Mouse (Mus musculus) MEL (cell line): ENCODE measurements at regions not wholly inside any gene's neighbourhood (a gene's known extent, or its start where the extent isn't known, plus 50 kb on each side); places are given as distances from the start of the nearest gene placed in this dataset.

Experiments
- DNase-seq: peaks from one replicate; pipeline ENCODE4 v3.0.0; 2011; ENCODE audit warnings: low read depth, low spot score
- H3K27ac ChIP-seq: 2 replicates; pipeline ENCODE4 v1.5.1; 2012; ENCODE audit warnings: low read depth, mild to moderate bottlenecking, control low read depth, low read length, moderate library complexity; ENCODE audit not compliant: control insufficient read depth
- H3K27me3 ChIP-seq, 2 experiments: fragments of 150-350 bp in 1 of 2; sonication (generic) in 1 of 2; 2 replicates each; pipeline ENCODE4 v1.6.1; 2012; ENCODE audit warnings: low read length in 2 of 2, mild to moderate bottlenecking in 2 of 2, improper control_type of control experiment in 1 of 2, moderate library complexity in 1 of 2; ENCODE audit not compliant: insufficient read depth in 2 of 2, control insufficient read depth in 1 of 2
- H3K36me3 ChIP-seq, 2 experiments: 2 replicates each; pipeline ENCODE4 v1.6.1; 2012 to 2014; ENCODE audit warnings: low read length in 2 of 2, improper control_type of control experiment in 1 of 2, inconsistent platforms in 1 of 2, mild to moderate bottlenecking in 1 of 2; ENCODE audit not compliant: insufficient read depth in 2 of 2, control insufficient read depth in 1 of 2
- H3K4me1 ChIP-seq, 2 experiments: fragments of 150-350 bp in 1 of 2; sonication (generic) in 1 of 2; 2 replicates each; pipeline ENCODE4 v1.6.1; 2012; ENCODE audit warnings: low read length in 2 of 2, improper control_type of control experiment in 1 of 2, mild to moderate bottlenecking in 1 of 2; ENCODE audit not compliant: insufficient read depth in 2 of 2, control insufficient read depth in 1 of 2
- H3K4me3 ChIP-seq, 2 experiments: fragments of 150-350 bp in 1 of 2; sonication (generic) in 1 of 2; 2 replicates each; pipeline ENCODE4 v1.5.1; 2012; ENCODE audit warnings: low read depth in 2 of 2, low read length in 2 of 2, mild to moderate bottlenecking in 2 of 2, moderate library complexity in 2 of 2, control low read depth in 1 of 2, improper control_type of control experiment in 1 of 2; ENCODE audit not compliant: control insufficient read depth in 1 of 2, insufficient read depth in 1 of 2
- H3K79me2 ChIP-seq: 2 replicates; pipeline ENCODE4 v1.6.1; 2012; ENCODE audit warnings: mild to moderate bottlenecking, low read length, moderate library complexity; ENCODE audit not compliant: control insufficient read depth, poor library complexity, insufficient read depth
- H3K9ac ChIP-seq: 2 replicates; pipeline ENCODE4 v1.6.1; 2012; ENCODE audit warnings: low read depth, mild to moderate bottlenecking, control low read depth, low read length, moderate library complexity; ENCODE audit not compliant: control insufficient read depth, poor library complexity, severe bottlenecking
- H3K9me3 ChIP-seq: fragments of 150-350 bp; sonication (generic); replicated peaks from 2 replicates; pipeline ENCODE4 v1.6.1; 2012; ENCODE audit warnings: mild to moderate bottlenecking, low read length, improper control_type of control experiment, moderate library complexity; ENCODE audit not compliant: insufficient read depth
- BHLHE40 ChIP-seq: IDR thresholded peaks from 2 replicates; pipeline ENCODE4 v1.6.1; 2012; ENCODE audit warnings: low read depth, mild to moderate bottlenecking, inconsistent platforms, low read length, improper control_type of control experiment, borderline replicate concordance
- CHD1 ChIP-seq: IDR thresholded peaks from 2 replicates; pipeline ENCODE4 v1.6.1; 2012; ENCODE audit warnings: low read depth, mild to moderate bottlenecking, inconsistent platforms, low read length, improper control_type of control experiment
- CHD2 ChIP-seq: IDR thresholded peaks from 2 replicates; pipeline ENCODE4 v1.6.1; 2011; ENCODE audit warnings: low read length, improper control_type of control experiment
- CTCF ChIP-seq, 3 experiments: IDR thresholded peaks in 2 of 3; conservative IDR thresholded peaks in 1 of 3; 2 replicates each; pipeline ENCODE4 v1.5.1; 2011 to 2012; ENCODE audit warnings: low read length in 3 of 3, low read depth in 2 of 3, mild to moderate bottlenecking in 2 of 3, improper control_type of control experiment in 1 of 3, inconsistent platforms in 1 of 3, mixed read lengths in 1 of 3, moderate library complexity in 1 of 3; ENCODE audit not compliant: control insufficient read depth in 1 of 3, insufficient read depth in 1 of 3, poor library complexity in 1 of 3, severe bottlenecking in 1 of 3
- E2F4 ChIP-seq: IDR thresholded peaks from 2 replicates; pipeline ENCODE4 v1.6.1; 2011; ENCODE audit warnings: low read depth, low read length, improper control_type of control experiment, borderline replicate concordance
- ELF1 ChIP-seq: IDR thresholded peaks from 2 replicates; pipeline ENCODE4 v1.6.1; 2014; ENCODE audit warnings: low read depth, mild to moderate bottlenecking, inconsistent platforms, low read length, improper control_type of control experiment, moderate library complexity
- EP300 ChIP-seq, 2 experiments: IDR thresholded peaks; 2 replicates each; pipeline ENCODE4 v1.6.1; 2011; ENCODE audit warnings: improper control_type of control experiment in 2 of 2, low read length in 2 of 2, low read depth in 1 of 2, mild to moderate bottlenecking in 1 of 2
- GABPA ChIP-seq: IDR thresholded peaks from 2 replicates; pipeline ENCODE4 v1.6.1; 2012; ENCODE audit warnings: low read depth, mild to moderate bottlenecking, inconsistent platforms, low read length, improper control_type of control experiment, moderate library complexity
- HCFC1 ChIP-seq: IDR thresholded peaks from 2 replicates; pipeline ENCODE4 v1.6.1; 2012; ENCODE audit warnings: low read depth, mild to moderate bottlenecking, inconsistent platforms, low read length, improper control_type of control experiment, moderate library complexity
- JUND ChIP-seq: IDR thresholded peaks from 2 replicates; pipeline ENCODE4 v1.6.1; 2011; ENCODE audit warnings: low read depth, mild to moderate bottlenecking, improper control_type of control experiment, low read length
- KAT2A ChIP-seq: conservative IDR thresholded peaks from 2 replicates; pipeline ENCODE4 v1.6.1; 2012; ENCODE audit warnings: low read depth, low read length, improper control_type of control experiment, inconsistent platforms
- MAX ChIP-seq: IDR thresholded peaks from 2 replicates; pipeline ENCODE4 v1.6.1; 2011; ENCODE audit warnings: low read length, improper control_type of control experiment
- MXI1 ChIP-seq: IDR thresholded peaks from 2 replicates; pipeline ENCODE4 v1.6.1; 2011; ENCODE audit warnings: mild to moderate bottlenecking, low read depth, low read length, improper control_type of control experiment
- MYB ChIP-seq: IDR thresholded peaks from 2 replicates; pipeline ENCODE4 v1.6.1; 2011; ENCODE audit warnings: mild to moderate bottlenecking, low read depth, low read length, improper control_type of control experiment
- MYC ChIP-seq: IDR thresholded peaks from 2 replicates; pipeline ENCODE4 v1.6.1; 2011; ENCODE audit warnings: low read depth, mild to moderate bottlenecking, low read length, improper control_type of control experiment, moderate library complexity
- NELFE ChIP-seq: IDR thresholded peaks from 2 replicates; pipeline ENCODE4 v1.6.1; 2011; ENCODE audit warnings: low read depth, low read length, improper control_type of control experiment
- NRF1 ChIP-seq: IDR thresholded peaks from 2 replicates; pipeline ENCODE4 v1.6.1; 2014; ENCODE audit warnings: low read depth, mild to moderate bottlenecking, inconsistent platforms, low read length, improper control_type of control experiment, moderate library complexity; ENCODE audit not compliant: poor library complexity, insufficient read depth, severe bottlenecking
- POLR2A ChIP-seq, 2 experiments: IDR thresholded peaks; 2 replicates each; pipeline ENCODE4 v1.6.1; 2011 to 2012; ENCODE audit warnings: low read length in 2 of 2, mild to moderate bottlenecking in 2 of 2, control low read depth in 1 of 2, improper control_type of control experiment in 1 of 2, low read depth in 1 of 2, moderate library complexity in 1 of 2; ENCODE audit not compliant: control insufficient read depth in 1 of 2, insufficient read depth in 1 of 2, poor library complexity in 1 of 2
- RCOR1 ChIP-seq: IDR thresholded peaks from 2 replicates; pipeline ENCODE4 v1.6.1; 2012; ENCODE audit warnings: low read depth, mild to moderate bottlenecking, inconsistent platforms, low read length, improper control_type of control experiment
- SMC3 ChIP-seq: IDR thresholded peaks from 2 replicates; pipeline ENCODE4 v1.6.1; 2011; ENCODE audit warnings: low read depth, low read length, improper control_type of control experiment
- TAL1 ChIP-seq: IDR thresholded peaks from 2 replicates; pipeline ENCODE4 v1.6.1; 2012; ENCODE audit warnings: mild to moderate bottlenecking, inconsistent platforms, low read length, moderate library complexity, mixed read lengths
- TBP ChIP-seq: IDR thresholded peaks from 2 replicates; pipeline ENCODE4 v1.8.0; 2011; ENCODE audit warnings: low read depth, low read length, improper control_type of control experiment
- ZKSCAN1 ChIP-seq: IDR thresholded peaks from 2 replicates; pipeline ENCODE4 v1.6.1; 2012; ENCODE audit warnings: low read depth, mild to moderate bottlenecking, inconsistent platforms, low read length, improper control_type of control experiment, moderate library complexity
- ZNF384 ChIP-seq: IDR thresholded peaks from 2 replicates; pipeline ENCODE4 v1.6.1; 2012; ENCODE audit warnings: low read depth, mild to moderate bottlenecking, inconsistent platforms, low read length, improper control_type of control experiment

GRCm38 (mm10) chr16:27523527-27524121 is 135.0 kb downstream of the Ccdc50 start:
- H3K36me3 ChIP-seq = no peaks in the 10 kb centered on the region
- H3K4me1 ChIP-seq = no peaks in the 10 kb centered on the region
- H3K9ac ChIP-seq = no peak overlapping the region
- H3K27ac ChIP-seq = no peak overlapping the region
- no peak for DNase-seq
- H3K4me3 ChIP-seq = no peak overlapping the region
- no peaks in the 10 kb centered on the region for H3K9me3 ChIP-seq
- no peaks in the 10 kb centered on the region for H3K79me2 ChIP-seq
- H3K27me3 ChIP-seq = peaks cover 0 to 3% of the 10 kb centered on the region in 2 experiments; a peak in 1 of 4 replicates
- TF ChIP-seq CHD1 = no peak
- TF ChIP-seq E2F4 = no peak
- TF ChIP-seq ZKSCAN1 = no peak
- TF ChIP-seq POLR2A (IDR thresholded peaks at IDR 0.05; ENCODE audit: control insufficient read depth in 1 of 2, insufficient read depth in 1 of 2, low read depth in 1 of 2, low read length in 2 of 2, poor library complexity in 1 of 2) = no peak
- TF ChIP-seq SMC3 = no peak
- TF ChIP-seq NELFE = no peak
- TF ChIP-seq TBP = no peak
- no peak for TF ChIP-seq EP300 (IDR thresholded peaks at IDR 0.05; ENCODE audit: low read depth in 1 of 2, low read length in 2 of 2)
- no peak for TF ChIP-seq ELF1
- no peak for TF ChIP-seq KAT2A
- no peak for TF ChIP-seq TAL1
- TF ChIP-seq ZNF384 = no peak

- Histone ChIP-seq H3K27ac (no peak overlapping the region), H3K36me3 (no peaks in the 10 kb centered on the region), H3K27me3 (no peaks in the 10 kb centered on the region), H3K4me1 (no peaks in the 10 kb centered on the region)
- DNase-seq = no peak
- no peak for TF ChIP-seq BHLHE40
- no peak for TF ChIP-seq JUND
- TF ChIP-seq ELF1 = no peak
- TF ChIP-seq MAX = no peak
- TF ChIP-seq MYC = no peak
- TF ChIP-seq CTCF (IDR thresholded peaks at IDR 0.05 in 2 of 3, conservative IDR thresholded peaks at IDR 0.05 in 1 of 3; ENCODE audit: control insufficient read depth in 1 of 3, insufficient read depth in 1 of 3, low read depth in 2 of 3, low read length in 3 of 3, poor library complexity in 1 of 3, severe bottlenecking in 1 of 3) = no peak
- no peak for TF ChIP-seq TBP
- TF ChIP-seq NELFE = no peak
- TF ChIP-seq GABPA = no peak
- no peak for TF ChIP-seq MYB
- TF ChIP-seq CHD2 = no peak
- no peak for TF ChIP-seq EP300 (IDR thresholded peaks at IDR 0.05; ENCODE audit: low read depth in 1 of 2, low read length in 2 of 2)
- TF ChIP-seq CHD1 = no peak
- no peak for TF ChIP-seq NRF1
- TF ChIP-seq HCFC1 = no peak
- no peak for TF ChIP-seq RCOR1
- TF ChIP-seq MXI1 = no peak
- no peak for TF ChIP-seq ZKSCAN1
- TF ChIP-seq, all 39 proteins: peak for 0
- H3K4me3 ChIP-seq = no peak overlapping the region
- H3K79me2 ChIP-seq = no peaks in the 10 kb centered on the region
- H3K9me3 ChIP-seq = no peaks in the 10 kb centered on the region
- no peak overlapping the region for H3K9ac ChIP-seq
These were observed 138.0 kb downstream of the Ccdc50 start for GRCm38 (mm10) chr16:27526669-27527068.
